In genomic region chr2:105676080-105676908, GRCm38 (mm10) we compare ENCODE assay signal across 8 mouse cellular contexts. TPM values are rescaled to one million over a fixed set of nuclear protein-coding genes. Genes with fewer than 3 reads are reported as not detected.
DNase-seq lines count a peak whose midpoint lies in the region; ATAC-seq and TF ChIP-seq lines count a peak whose summit lies in the region.

No protein-coding gene starts in this region.

- no peak for TF ChIP-seq CTCF in C2C12 (IDR thresholded peaks at IDR 0.05; ENCODE audit: control insufficient read depth, insufficient read depth, insufficient read length)

- peak overlapping the region; percentile 62 for H3K4me2 ChIP-seq in liver, embryonic 15.5 days

- DNase-seq in frontal cortex, postnatal 10 days (ENCODE audit: low spot score in 2 of 2) = no peak
- DNase-seq in cerebellum, postnatal 36 days = peak; percentile 55 to 66
- DNase-seq in heart, postnatal 10 days = peak; percentile 60 to 65
- peak; percentile 63 for DNase-seq in testis, postnatal 10 days (ENCODE audit: low spot score)
- no peak for DNase-seq in frontal cortex, adult 2 months (ENCODE audit: extremely low spot score in 1 of 2, low spot score in 1 of 2)

- H3K36me3 ChIP-seq in C2C12 (ENCODE audit: control insufficient read depth, insufficient read depth) = no peaks in the 10 kb centered on the region
- H3K36me3 ChIP-seq in liver, embryonic 15.5 days (replicated peaks) = no peaks in the 10 kb centered on the region

- no peak overlapping the region for H3K9ac ChIP-seq in liver, embryonic 15.5 days

- H3K79me3 ChIP-seq in C2C12 (ENCODE audit: low read depth) = no peaks in the 10 kb centered on the region

- intact Hi-C loops in heart, postnatal 10 days (cut with DNase I) = loop anchor here (5.0 to 10.0 kb wide), 2 partner anchors 326 to 551 kb away; partner anchors contain the start of genes Dnajc24 and Wt1

- H3K9me3 ChIP-seq in liver, embryonic 15.5 days (replicated peaks) = no peaks in the 10 kb centered on the region

- no peak overlapping the region for H3K27ac ChIP-seq in liver, embryonic 15.5 days (replicated peaks)

- H3K4me1 ChIP-seq in liver, embryonic 15.5 days (replicated peaks) = peaks cover 32% of the 10 kb centered on the region

- peaks cover 18% of the 10 kb centered on the region for H3K27me3 ChIP-seq in C2C12 (ENCODE audit: control insufficient read depth, insufficient read depth, insufficient read length)
- H3K27me3 ChIP-seq in liver, embryonic 15.5 days = peaks cover 100% of the 10 kb centered on the region

- H3ac ChIP-seq in C2C12 (ENCODE audit: control insufficient read depth, insufficient read length, low read depth) = peak overlapping the region; percentile 56

- under 1% methylated on average over 77 of the region's 77 CpGs for WGBS in liver, embryonic 15.5 days (ENCODE audit: insufficient replicate concordance)

- H3K79me2 ChIP-seq in C2C12 (ENCODE audit: control insufficient read depth, insufficient read depth) = no peaks in the 10 kb centered on the region

- no peak overlapping the region for H3K4me3 ChIP-seq in C2C12 (ENCODE audit: insufficient read depth, poor library complexity, severe bottlenecking)
- peak overlapping the region; percentile 30 for H3K4me3 ChIP-seq in liver, embryonic 15.5 days (replicated peaks)

- ATAC-seq in frontal cortex, adult (ENCODE audit: low TSS enrichment) = peak; percentile 62
- ATAC-seq in liver, embryonic 15.5 days (ENCODE audit: insufficient read depth) = no peak

TF ChIP-seq in C2C12, 6 proteins besides CTCF, POLR2A, EP300 and RAD21:
- no peak for TF ChIP-seq CEBPB (IDR thresholded peaks at IDR 0.05; ENCODE audit: low read depth)
- no peak for TF ChIP-seq MYOG (IDR thresholded peaks at IDR 0.05; ENCODE audit: control insufficient read depth, extremely low read depth, insufficient read length)
- TF ChIP-seq FOSL1 (IDR thresholded peaks at IDR 0.05; ENCODE audit: insufficient read depth, low read length, poor library complexity, severe bottlenecking) = no peak
- no peak for TF ChIP-seq MAX (IDR thresholded peaks at IDR 0.05)
- TF ChIP-seq USF1 (IDR thresholded peaks at IDR 0.05; ENCODE audit: low read depth) = no peak
- no peak for TF ChIP-seq MYOD1 (IDR thresholded peaks at IDR 0.05; ENCODE audit: control insufficient read depth, insufficient read length, low read depth)

RNA-seq across cellular contexts. Expression of gene Pax6, which starts 7.6 kb away (rescaled TPM):
- 0.35 TPM for polyA plus RNA-seq in C2C12 (2012; fragmentation: generic; extraction: Trizol)
- not detected for total RNA-seq in heart, postnatal 10 days (2021)
- polyA plus RNA-seq in liver, embryonic 15.5 days (2015; fragmentation: Nextera tagmentation; extraction: Ambion mirVana) = not detected in 2 replicates
- 40.3 and 47.5 TPM in 2 replicates for polyA plus RNA-seq in frontal cortex, adult 2 months (2012; rRNA removed)

Comparison
In these comparisons a context has a peak if more than half of its experiments do, and no peak if none do; other contexts are left out.
1. DNase-seq: peak in cerebellum, postnatal 36 days (2 of 2), heart, postnatal 10 days (2 of 2) and testis, postnatal 10 days (single experiment); none in frontal cortex, postnatal 10 days (0 of 2) and frontal cortex, adult 2 months (0 of 2).
2. RNA of gene Pax6, which starts 7.6 kb away (polyA plus RNA-seq): 40.3 to 47.5 TPM in frontal cortex, adult 2 months; 0.35 TPM in C2C12 (single experiment) and not detected in liver, embryonic 15.5 days; every median in the first group is over 10 times any median in the second.